Mouse (Mus musculus): ENCODE measurements at regions not wholly inside any gene's neighbourhood (a gene's known extent, or its start where the extent isn't known, plus 50 kb on each side); places are given as distances from the start of the nearest gene placed in this dataset.

DNA sequence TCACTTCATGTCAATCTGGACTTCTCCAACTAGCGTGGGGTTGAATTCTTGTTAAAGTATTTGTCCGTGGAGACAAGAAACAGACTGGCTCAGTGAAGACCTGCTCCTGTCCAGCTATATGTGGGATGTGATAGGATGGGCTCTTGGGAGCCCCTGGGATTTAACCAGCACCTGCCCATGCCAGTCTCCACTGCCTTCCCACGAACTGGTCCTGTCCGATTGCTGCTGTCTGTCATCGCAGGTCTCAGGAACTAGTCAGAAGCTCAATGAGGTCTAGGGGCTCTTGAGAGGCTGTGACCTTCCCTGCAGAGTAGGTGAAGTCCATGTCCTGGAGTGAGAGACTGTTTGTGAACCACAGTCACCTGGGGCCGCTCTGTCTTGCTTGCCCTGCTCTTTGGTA lies 62.8 kb upstream of the Lrpap1 start:
- TF ChIP-seq CTCF (IDR thresholded peaks at IDR 0.05; ENCODE audit: low read depth) (no peak), EP300 (IDR thresholded peaks at IDR 0.05; ENCODE audit: low read depth) (no peak)
